Mouse (Mus musculus): ENCODE results near the gene Trim21. TPM values are rescaled to one million over a fixed set of nuclear protein-coding genes. Genes with fewer than 3 reads are reported as not detected.
A peak's percentile ranks its signal among the peaks of the same experiment; 100 is the strongest.

The Trim21 gene
- polyA plus RNA-seq (2015; fragmentation: Nextera tagmentation; extraction: Ambion mirVana): 0.19 and 0.32 TPM in 2 replicates

- Histone ChIP-seq H3K4me3 (peak within 1 kb of the TSS; percentile 34), H3K9ac (peak within 1 kb of the TSS; percentile 55), H3K27ac (no peak within 1 kb of the TSS), H3K9me3 (no peaks in the 10 kb centered on the region), H3K36me3 (no peaks in the 10 kb centered on the region), H3K4me1 (replicated peaks) (peaks cover 8% of the 10 kb centered on the region; the same call in 1 of the 2 replicates), H3K27me3 (no peaks in the 10 kb centered on the region), H3K4me2 (peak within 1 kb of the TSS; percentile 45)
- 26% methylated on average over 10 of the region's 10 CpGs for WGBS
- peak; percentile 71; the same call in 1 of the 2 replicates for ATAC-seq (ENCODE audit: low FRiP score)
These were observed at the start of gene Trim21 for GRCm38 (mm10) chr7:102564999-102565997. Trim21 (minus strand) TSS chr7:102565486.

DNA sequence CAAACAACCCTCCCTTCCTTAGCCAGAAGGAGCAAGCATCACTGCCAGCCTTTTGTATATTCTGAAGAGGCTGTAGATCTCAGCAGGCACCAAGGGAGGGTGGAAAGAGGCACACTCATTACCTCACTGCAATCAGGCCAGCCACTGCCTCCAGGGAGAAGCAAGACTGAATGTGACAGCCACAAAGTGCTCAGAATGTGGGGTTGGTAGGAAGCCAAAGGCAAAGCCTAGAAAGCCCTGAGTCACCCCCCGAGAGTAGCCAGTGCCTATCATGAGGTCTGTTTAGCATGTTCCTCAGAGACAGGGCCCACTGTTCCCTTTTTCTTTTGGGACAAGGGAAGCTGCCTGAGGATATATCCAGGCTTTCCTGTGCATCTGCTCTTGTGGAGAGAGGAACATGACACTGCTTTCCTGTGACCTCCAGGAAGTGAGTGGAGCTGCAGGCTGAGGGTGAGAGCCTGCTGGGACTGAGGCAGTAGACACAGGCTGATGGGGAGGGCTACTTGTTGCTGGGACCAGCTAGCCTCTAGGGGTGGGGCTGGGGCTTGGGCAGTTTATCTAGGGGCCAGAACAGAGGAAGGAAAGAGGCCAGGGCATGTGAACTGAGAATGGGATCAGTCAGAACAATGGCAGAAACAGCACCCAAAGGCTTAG lies 32.2 kb upstream of the Trim21 start, which contains the start of gene Olfr552:
Olfr552 (plus strand) TSS at position 393 of the 654 bp plus-strand sequence.
- no peak within 1 kb of the TSS for H3K9ac ChIP-seq
- no peak for ATAC-seq (ENCODE audit: low FRiP score)
- H3K36me3 ChIP-seq: no peaks in the 10 kb centered on the region
- H3K27ac ChIP-seq: no peak within 1 kb of the TSS
- no peaks in the 10 kb centered on the region for H3K4me1 ChIP-seq (replicated peaks)
- H3K4me2 ChIP-seq: no peak within 1 kb of the TSS
- H3K9me3 ChIP-seq: no peaks in the 10 kb centered on the region
- no peaks in the 10 kb centered on the region for H3K27me3 ChIP-seq
- H3K4me3 ChIP-seq: no peak within 1 kb of the TSS
- 59% methylated on average over 1 of the region's 1 CpGs for WGBS

DNA sequence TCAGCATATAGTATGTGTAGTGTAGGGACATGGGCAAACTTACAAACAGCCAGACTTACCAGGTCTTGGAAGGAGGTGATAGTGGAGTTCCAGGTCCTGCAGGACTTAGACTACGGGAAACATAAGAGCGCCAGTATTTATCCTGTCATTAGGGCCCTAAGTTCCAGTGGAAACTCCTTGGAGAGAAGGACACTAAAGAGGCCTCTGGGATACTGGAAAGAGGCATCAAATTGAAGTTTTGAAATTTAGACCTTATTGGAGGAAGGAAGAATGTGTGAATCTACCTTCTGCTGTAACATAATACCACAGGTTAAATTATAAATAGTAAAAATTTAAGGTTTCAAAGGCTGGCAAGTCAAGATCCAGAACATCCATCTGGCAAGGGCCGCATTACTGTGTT lies 26.5 kb upstream of the Trim21 start, which contains the start of gene Olfr551:
Olfr551 (minus strand) TSS at position 101 of the 400 bp plus-strand sequence.
- no peak for ATAC-seq (ENCODE audit: low FRiP score)
- Histone ChIP-seq H3K4me3 (no peak within 1 kb of the TSS), H3K36me3 (no peaks in the 10 kb centered on the region), H3K9ac (no peak within 1 kb of the TSS), H3K27ac (no peak within 1 kb of the TSS), H3K27me3 (no peaks in the 10 kb centered on the region), H3K9me3 (no peaks in the 10 kb centered on the region), H3K4me1 (replicated peaks) (no peaks in the 10 kb centered on the region), H3K4me2 (no peak within 1 kb of the TSS)
- 94% methylated on average over 3 of the region's 3 CpGs for WGBS

GRCm38 (mm10) chr7:102575998-102576397 lies 10.7 kb upstream of the Trim21 start:
- Histone ChIP-seq H3K9ac (no peak overlapping the region), H3K36me3 (no peaks in the 10 kb centered on the region), H3K4me2 (no peak overlapping the region), H3K27me3 (no peaks in the 10 kb centered on the region), H3K9me3 (no peaks in the 10 kb centered on the region), H3K27ac (no peak overlapping the region), H3K4me3 (no peak overlapping the region), H3K4me1 (replicated peaks) (peaks cover 5% of the 10 kb centered on the region; the same call in 1 of the 2 replicates)
- no peak for ATAC-seq (ENCODE audit: low FRiP score)
- 75% methylated on average over 6 of the region's 6 CpGs for WGBS

GRCm38 (mm10) chr7:102573174-102573830 lies 8.0 kb upstream of the Trim21 start:
- Histone ChIP-seq H3K4me2 (no peak overlapping the region), H3K4me1 (replicated peaks) (peaks cover 5% of the 10 kb centered on the region; the same call in 1 of the 2 replicates), H3K9me3 (no peaks in the 10 kb centered on the region), H3K27me3 (no peaks in the 10 kb centered on the region), H3K36me3 (no peaks in the 10 kb centered on the region), H3K9ac (no peak overlapping the region), H3K4me3 (no peak overlapping the region), H3K27ac (no peak overlapping the region)
- 0 out of 2 replicates have a peak, but pooled peaks have one; percentile 32 for ATAC-seq (ENCODE audit: low FRiP score)
- whole genome bisulfite sequencing: 64% methylated on average over 3 of the region's 3 CpGs

DNA sequence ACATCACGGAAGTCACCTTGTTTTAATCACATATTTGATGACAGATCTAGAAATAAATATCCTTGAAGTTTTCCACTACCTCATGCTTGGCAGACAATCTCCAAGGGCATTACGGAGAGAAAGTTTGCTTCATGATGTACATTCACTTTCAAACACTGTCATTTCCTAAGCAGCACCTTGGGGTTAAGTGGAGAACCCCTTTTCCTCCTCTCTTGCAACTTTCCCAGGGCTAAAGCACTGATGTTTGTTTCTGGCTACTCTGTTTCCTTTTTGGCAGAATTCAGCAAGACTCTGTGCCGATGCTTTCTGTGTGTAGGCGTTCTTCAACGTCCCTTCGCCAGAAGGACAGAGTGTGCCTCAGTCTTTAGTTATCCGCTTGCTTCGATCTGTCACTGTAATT lies 5.9 kb upstream of the Trim21 start, which contains the start of gene Olfr550:
Olfr550 (plus strand) TSS at position 301 of the 400 bp plus-strand sequence.
- Histone ChIP-seq H3K9ac (no peak within 1 kb of the TSS), H3K4me3 (no peak within 1 kb of the TSS), H3K4me1 (replicated peaks) (peaks cover 5% of the 10 kb centered on the region; the same call in 1 of the 2 replicates), H3K27me3 (no peaks in the 10 kb centered on the region), H3K36me3 (no peaks in the 10 kb centered on the region), H3K4me2 (no peak within 1 kb of the TSS), H3K27ac (no peak within 1 kb of the TSS), H3K9me3 (no peaks in the 10 kb centered on the region)
- no peak for ATAC-seq (ENCODE audit: low FRiP score)
- 94% methylated on average over 8 of the region's 8 CpGs for WGBS

DNA sequence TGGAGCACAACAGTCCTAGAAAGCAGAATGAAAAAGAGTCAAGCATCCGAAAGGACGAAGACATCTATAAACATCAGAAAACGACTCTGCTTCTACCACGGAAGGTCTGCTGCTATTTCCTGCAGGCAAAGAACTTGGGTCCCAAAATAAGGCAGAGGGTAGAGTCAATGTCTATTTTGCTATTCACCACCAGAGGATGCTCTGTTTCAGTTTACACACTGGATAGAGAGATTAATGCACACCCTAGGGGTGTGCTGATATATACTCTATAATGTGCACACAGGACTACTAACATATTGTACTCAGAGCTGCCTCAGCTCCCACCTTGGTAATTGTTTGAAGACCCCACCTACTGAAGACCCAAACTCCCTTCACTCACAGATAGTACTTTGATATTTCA lies 933 bp upstream of the Trim21 start:
- no peak overlapping the region for H3K4me2 ChIP-seq

DNA sequence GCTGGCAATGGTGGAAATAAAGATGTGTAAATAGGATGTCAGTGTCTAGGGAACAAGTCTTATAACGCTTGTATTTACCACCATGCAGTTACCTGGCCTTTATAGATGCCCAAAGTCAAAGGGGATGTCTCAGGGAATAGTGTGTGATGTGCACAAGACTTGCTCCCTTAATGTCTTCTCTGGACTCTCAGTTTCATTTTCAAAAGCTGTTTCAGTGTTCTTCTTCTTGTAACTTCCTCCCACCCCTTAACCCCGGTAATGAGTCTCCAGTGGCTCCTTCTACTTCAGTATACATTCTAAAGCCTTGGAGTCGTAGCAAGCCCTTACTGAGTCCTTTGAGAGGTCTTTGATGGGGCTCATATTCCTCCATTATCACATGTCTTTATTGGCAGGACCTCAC lies 12.0 kb downstream of the Trim21 start:
- H3K4me3 ChIP-seq: no peak overlapping the region
- no peak for ATAC-seq (ENCODE audit: low FRiP score)
- H3K27ac ChIP-seq: no peak overlapping the region
- H3K9me3 ChIP-seq: no peaks in the 10 kb centered on the region
- no peaks in the 10 kb centered on the region for H3K27me3 ChIP-seq
- H3K4me2 ChIP-seq: no peak overlapping the region
- H3K36me3 ChIP-seq: no peaks in the 10 kb centered on the region
- H3K4me1 ChIP-seq (replicated peaks): no peaks in the 10 kb centered on the region
- no peak overlapping the region for H3K9ac ChIP-seq
- WGBS: 76% methylated on average over 3 of the region's 3 CpGs

More for the DNA sequence above, 933 bp upstream of the Trim21 start:
- Histone ChIP-seq H3K27ac (no peak overlapping the region), H3K36me3 (no peaks in the 10 kb centered on the region), H3K9ac (no peak overlapping the region), H3K27me3 (no peaks in the 10 kb centered on the region), H3K4me3 (no peak overlapping the region), H3K9me3 (no peaks in the 10 kb centered on the region), H3K4me1 (replicated peaks) (peaks cover 8% of the 10 kb centered on the region; the same call in 1 of the 2 replicates)
- no peak for ATAC-seq (ENCODE audit: low FRiP score)
- WGBS: 89% methylated on average over 4 of the region's 4 CpGs

GRCm38 (mm10) chr7:102549570-102549969 lies 15.7 kb downstream of the Trim21 start, which contains the start of gene Olfr549:
Olfr549 (plus strand) TSS chr7:102549870.
- no peak within 1 kb of the TSS for H3K9ac ChIP-seq
- ATAC-seq (ENCODE audit: low FRiP score): no peak
- no peak within 1 kb of the TSS for H3K4me2 ChIP-seq
- no peaks in the 10 kb centered on the region for H3K36me3 ChIP-seq
- 95% methylated on average over 3 of the region's 3 CpGs for WGBS
- H3K27ac ChIP-seq: no peak within 1 kb of the TSS
- no peaks in the 10 kb centered on the region for H3K4me1 ChIP-seq (replicated peaks)
- H3K9me3 ChIP-seq: no peaks in the 10 kb centered on the region
- H3K27me3 ChIP-seq: no peaks in the 10 kb centered on the region
- no peak within 1 kb of the TSS for H3K4me3 ChIP-seq

- H3K27ac ChIP-seq: no peak overlapping the region
- H3K27me3 ChIP-seq: no peaks in the 10 kb centered on the region
- no peak overlapping the region for H3K9ac ChIP-seq
- H3K4me1 ChIP-seq (replicated peaks): no peaks in the 10 kb centered on the region
- H3K4me3 ChIP-seq: no peak overlapping the region
- H3K36me3 ChIP-seq: no peaks in the 10 kb centered on the region
- ATAC-seq (ENCODE audit: low FRiP score): no peak
- no peak overlapping the region for H3K4me2 ChIP-seq
- H3K9me3 ChIP-seq: no peaks in the 10 kb centered on the region
- WGBS: 66% methylated on average over 3 of the region's 3 CpGs
These were observed 24.0 kb downstream of the Trim21 start for GRCm38 (mm10) chr7:102541251-102541650.

GRCm38 (mm10) chr7:102540596-102540995 lies 24.7 kb downstream of the Trim21 start, which contains the start of gene Olfr548-ps1:
Olfr548-ps1 (plus strand) TSS chr7:102540896.
- H3K4me1 ChIP-seq (replicated peaks): no peaks in the 10 kb centered on the region
- 91% methylated on average over 2 of the region's 2 CpGs for WGBS
- H3K4me2 ChIP-seq: no peak within 1 kb of the TSS
- ATAC-seq (ENCODE audit: low FRiP score): no peak
- H3K9me3 ChIP-seq: no peaks in the 10 kb centered on the region
- H3K27ac ChIP-seq: no peak within 1 kb of the TSS
- H3K36me3 ChIP-seq: no peaks in the 10 kb centered on the region
- H3K27me3 ChIP-seq: no peaks in the 10 kb centered on the region
- no peak within 1 kb of the TSS for H3K9ac ChIP-seq
- H3K4me3 ChIP-seq: no peak within 1 kb of the TSS

Measured in hindbrain, embryonic 13.5 days (tissue).